8 mouse cellular contexts compared by ENCODE assay signal in the genomic region with DNA sequence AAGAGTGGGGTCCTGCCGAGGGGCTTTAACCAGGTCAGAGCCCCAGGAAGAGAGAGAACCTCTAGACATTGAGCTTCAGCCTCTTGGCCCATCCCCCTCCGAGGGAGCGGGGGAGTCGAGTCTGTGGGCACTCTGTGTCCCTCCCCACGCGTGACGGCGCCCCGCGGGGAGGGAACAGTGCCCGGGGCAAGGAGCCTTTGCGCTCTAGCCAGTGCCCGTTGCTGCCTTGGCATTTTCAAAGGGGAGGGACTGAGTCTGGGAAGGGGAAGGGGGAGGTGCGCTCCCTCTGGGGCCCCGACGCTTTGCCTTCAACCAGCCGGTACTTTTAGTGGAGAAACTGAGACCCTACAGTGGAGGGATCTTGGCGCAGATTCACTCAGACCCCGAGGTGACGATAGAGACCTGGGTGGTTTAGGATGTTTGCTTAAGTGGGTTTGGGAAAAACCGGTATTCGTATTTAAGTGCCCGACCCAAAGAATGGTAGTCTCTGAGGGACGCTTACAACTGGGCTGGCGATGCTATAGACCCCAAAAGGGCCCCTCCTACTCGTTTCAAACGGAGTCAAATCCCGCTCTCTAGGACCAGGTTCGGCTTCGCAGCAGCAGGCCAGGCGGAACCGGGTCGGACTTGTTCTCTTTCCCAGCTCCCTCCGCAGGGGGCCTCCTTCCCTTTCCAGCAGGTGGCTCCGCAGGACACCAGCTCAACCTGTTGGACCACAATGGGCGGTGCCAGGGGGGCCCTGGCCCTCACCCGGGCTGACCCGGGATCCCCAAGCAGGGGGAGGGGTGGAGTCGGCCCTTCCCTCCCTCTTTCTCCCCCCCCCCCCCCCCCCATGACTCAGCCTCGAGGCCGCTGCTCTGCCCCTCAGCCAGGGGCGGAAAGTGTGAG. TPM values are rescaled to one million over a fixed set of nuclear protein-coding genes. Genes with fewer than 3 reads are reported as not detected.
DNase-seq lines count a peak whose midpoint lies in the region; ATAC-seq and TF ChIP-seq lines count a peak whose summit lies in the region.

A gene (minus strand): TSS at position 771 of the 888 bp plus-strand sequence.

- no peak; the same call in 1 of the 2 replicates for TF ChIP-seq POLR2A in olfactory bulb, adult 2 months (IDR thresholded peaks at IDR 0.05; ENCODE audit: insufficient read depth, low read depth, low read length)

- peak; percentile 74 for DNase-seq in MEL-GATA-1-ER (ENCODE audit: extremely low read depth, low read depth)
- peak; percentile 53 for DNase-seq in c-Kit-positive CD71-positive TER-119-positive erythroid progenitor cells, embryonic 14.5 days (ENCODE audit: low spot score)
- DNase-seq in forebrain, embryonic 14.5 days (ENCODE audit: low spot score), result peak; percentile 65
- peak; percentile 78 to 82 for DNase-seq in heart, postnatal 14 days
- DNase-seq in large intestine, adult 2 months (ENCODE audit: low read depth, low spot score), result no peak
- peak; percentile 87 for DNase-seq in urinary bladder, postnatal 36 days (ENCODE audit: low spot score in 2 of 2)

- no peak for TF ChIP-seq CTCF in olfactory bulb, adult 2 months (IDR thresholded peaks at IDR 0.05; ENCODE audit: insufficient read depth, low read depth, low read length)

- WGBS in forebrain, embryonic 14.5 days, result under 1% methylated on average over 39 of the region's 42 CpGs
- under 1% methylated on average over 41 of the region's 42 CpGs for WGBS in large intestine, adult 2 months
- under 1% methylated on average over 40 of the region's 42 CpGs for WGBS in lung, embryonic 16.5 days
- under 1% methylated on average over 42 of the region's 42 CpGs for WGBS in olfactory bulb, adult 2 months

- peak within 1 kb of the TSS; percentile 51 for H3K9ac ChIP-seq in forebrain, embryonic 14.5 days (ENCODE audit: low read length)
- H3K9ac ChIP-seq in lung, embryonic 16.5 days (ENCODE audit: low read length), result peak within 1 kb of the TSS; percentile 80

- peak within 1 kb of the TSS; percentile 99 for H3K4me2 ChIP-seq in forebrain, embryonic 14.5 days (ENCODE audit: low read length)
- H3K4me2 ChIP-seq in lung, embryonic 16.5 days (ENCODE audit: low read depth, low read length), result peak within 1 kb of the TSS; percentile 99

- peak within 1 kb of the TSS; percentile 37 for H3K4me3 ChIP-seq in forebrain, embryonic 14.5 days (ENCODE audit: low read depth, low read length)
- H3K4me3 ChIP-seq in lung, embryonic 16.5 days (ENCODE audit: low read length), result peak within 1 kb of the TSS; percentile 73
- H3K4me3 ChIP-seq in olfactory bulb, adult 2 months (ENCODE audit: insufficient read depth, low read depth, low read length), result peak within 1 kb of the TSS; percentile 54

- no peaks in the 10 kb centered on the region for H3K36me3 ChIP-seq in forebrain, embryonic 14.5 days (ENCODE audit: control insufficient read depth, insufficient read depth, low read length)
- no peaks in the 10 kb centered on the region for H3K36me3 ChIP-seq in lung, embryonic 16.5 days (ENCODE audit: control insufficient read depth, insufficient read depth, low read length)

- peaks cover 44% of the 10 kb centered on the region for H3K4me1 ChIP-seq in forebrain, embryonic 14.5 days (ENCODE audit: control insufficient read depth, insufficient read depth, low read length)
- peaks cover 29% of the 10 kb centered on the region for H3K4me1 ChIP-seq in lung, embryonic 16.5 days (replicated peaks; ENCODE audit: control insufficient read depth, insufficient read depth, low read length)
- H3K4me1 ChIP-seq in olfactory bulb, adult 2 months (ENCODE audit: control insufficient read depth, insufficient read depth, low read length), result peaks cover 45% of the 10 kb centered on the region

- H3K27me3 ChIP-seq in forebrain, embryonic 14.5 days (replicated peaks; ENCODE audit: control insufficient read depth, insufficient read depth, low read length), result peaks cover 18% of the 10 kb centered on the region
- no peaks in the 10 kb centered on the region for H3K27me3 ChIP-seq in lung, embryonic 16.5 days (ENCODE audit: control insufficient read depth, insufficient read depth, low read depth, low read length)

- H3K27ac ChIP-seq in forebrain, embryonic 14.5 days (ENCODE audit: low read depth, low read length), result peak within 1 kb of the TSS; percentile 49; the same call in 1 of the 2 replicates
- H3K27ac ChIP-seq in lung, embryonic 16.5 days (ENCODE audit: low read length), result peak within 1 kb of the TSS; percentile 98
- H3K27ac ChIP-seq in olfactory bulb, adult 2 months (ENCODE audit: insufficient read depth, low read depth, low read length), result peak within 1 kb of the TSS; percentile 83

- intact Hi-C loops in heart, postnatal 14 days (cut with DNase I), result no loop called here

- no peaks in the 10 kb centered on the region for H3K9me3 ChIP-seq in forebrain, embryonic 14.5 days (replicated peaks; ENCODE audit: control insufficient read depth, low read length)
- no peaks in the 10 kb centered on the region for H3K9me3 ChIP-seq in lung, embryonic 16.5 days (ENCODE audit: control insufficient read depth, low read length)

- ATAC-seq in forebrain, embryonic 14.5 days, result peak; percentile 54
- peak; percentile 58 for ATAC-seq in lung, embryonic 16.5 days (ENCODE audit: low read depth)

RNA-seq across cellular contexts. Expression of the gene that starts here (rescaled TPM):
- polyA plus RNA-seq in forebrain, embryonic 14.5 days (2014; fragmentation: Nextera tagmentation; extraction: Ambion mirVana), result 0.28 and 0.41 TPM in 2 replicates
- total RNA-seq in heart, postnatal 14 days (2021), result 10 to 100 TPM; 18.4 to 27.3 TPM
- 92.6 and 151 TPM in 2 replicates for polyA plus RNA-seq in large intestine, adult 2 months (2012; rRNA removed)
- polyA plus RNA-seq in lung, embryonic 16.5 days (2015; fragmentation: Nextera tagmentation; extraction: Ambion mirVana), result 4.8 and 5.9 TPM in 2 replicates
- not detected in 2 replicates for polyA plus RNA-seq in olfactory bulb, adult 2 months (2012; ENCODE audit: insufficient read depth, insufficient read length, low replicate concordance, missing spikeins)

Comparison
In these comparisons a context has a peak if more than half of its experiments do, and no peak if none do; other contexts are left out.
1. RNA of the gene that starts here (polyA plus RNA-seq): 92.6 to 151 TPM in large intestine, adult 2 months; 4.8 to 5.9 TPM in lung, embryonic 16.5 days, 0.28 to 0.41 TPM in forebrain, embryonic 14.5 days and not detected in olfactory bulb, adult 2 months; every median in the first group is over 10 times any median in the second.
2. Peak in DNase-seq, ATAC-seq, H3K4me3 ChIP-seq, H3K27ac ChIP-seq, H3K9ac ChIP-seq and H3K4me2 ChIP-seq in forebrain, embryonic 14.5 days; RNA of the gene not detected or under 1 TPM.
3. Peak in every context shown above with its lines, with median percentiles within 50 percentile points of each other: H3K27ac ChIP-seq and H3K4me3 ChIP-seq.